Mouse (Mus musculus) liver, postnatal 0 days (tissue): Measurements from ENCODE around the gene Ube2e2. TPM values are rescaled to one million over a fixed set of nuclear protein-coding genes. Genes with fewer than 3 reads are reported as not detected.

Source experiments
- ATAC-seq: fragments of 200-750 bp; cut with Nextera tagmentation; 2 replicates; pipeline ENCODE4 v1.8.0; 2017; ENCODE audit warnings: mild to moderate bottlenecking, moderate library complexity
- DNase-seq: peaks from one replicate; pipeline ENCODE4 v3.0.0-alpha.2; 2016
- H3K27ac ChIP-seq: fragments of 300-500 bp; sonication (generic); 2 replicates; pipeline ENCODE4 v1.5.1; 2014; ENCODE audit warnings: antibody characterized with exemption, moderate library complexity, mild to moderate bottlenecking, low read depth
- H3K27me3 ChIP-seq: fragments of 300-500 bp; sonication (generic); 2 replicates; pipeline ENCODE4 v1.6.1; 2014; ENCODE audit warnings: low read length, control low read depth, mixed read lengths; ENCODE audit not compliant: insufficient read depth
- H3K36me3 ChIP-seq: fragments of 300-500 bp; sonication (generic); replicated peaks from 2 replicates; pipeline ENCODE4 v1.6.1; 2014; ENCODE audit warnings: mild to moderate bottlenecking, control low read depth, low read length, moderate library complexity, mixed read lengths; ENCODE audit not compliant: insufficient read depth
- H3K4me1 ChIP-seq: fragments of 300-500 bp; sonication (generic); 2 replicates; pipeline ENCODE4 v1.6.1; 2014; ENCODE audit warnings: antibody characterized with exemption, mild to moderate bottlenecking, control low read depth; ENCODE audit not compliant: insufficient read depth
- H3K4me2 ChIP-seq: fragments of 300-500 bp; sonication (generic); 2 replicates; pipeline ENCODE4 v1.6.1; 2014; ENCODE audit warnings: low read depth, mild to moderate bottlenecking, low read length, moderate library complexity, mixed read lengths
- H3K4me3 ChIP-seq: fragments of 300-500 bp; sonication (generic); 2 replicates; pipeline ENCODE4 v1.5.1; 2014; ENCODE audit warnings: low read depth, low read length
- H3K9ac ChIP-seq: fragments of 300-500 bp; sonication (generic); replicated peaks from 2 replicates; pipeline ENCODE4 v1.6.1; 2014; ENCODE audit warnings: mild to moderate bottlenecking, moderate library complexity
- H3K9me3 ChIP-seq: fragments of 300-500 bp; sonication (generic); 2 replicates; pipeline ENCODE4 v1.6.1; 2016; ENCODE audit warnings: mild to moderate bottlenecking, control low read depth, low read length, mixed read lengths
- CTCF ChIP-seq: sonication (generic); IDR thresholded peaks from 2 replicates; pipeline ENCODE4 v1.5.1; 2016; ENCODE audit warnings: antibody characterized with exemption, low read depth
- EP300 ChIP-seq: IDR thresholded peaks from 2 replicates; pipeline ENCODE4 v1.6.1; 2016; ENCODE audit warnings: antibody characterized with exemption, low read depth, mild to moderate bottlenecking
- WGBS: fragments of 180-500 bp; shearing (Covaris S2); extraction: QIAGEN DNeasy Blood & Tissue Kit; methylation state at CpG from one replicate; pipeline ENCODE4 v1.1.7; 2014; ENCODE audit not compliant: insufficient replicate concordance; 5-methylcytosine and 5-hydroxymethylcytosine counted together
- polyA plus RNA-seq: library from polyadenylated mRNA; unstranded; fragments of >200 nt; fragmentation: Nextera tagmentation; extraction: Ambion mirVana; gene quantifications from 2 replicates; pipeline ENCODE4 v1.2.1, GENCODE M21; 2015

The Ube2e2 gene
- polyA plus RNA-seq, 1 experiment from 2014 or later = 24.6 TPM

DNA sequence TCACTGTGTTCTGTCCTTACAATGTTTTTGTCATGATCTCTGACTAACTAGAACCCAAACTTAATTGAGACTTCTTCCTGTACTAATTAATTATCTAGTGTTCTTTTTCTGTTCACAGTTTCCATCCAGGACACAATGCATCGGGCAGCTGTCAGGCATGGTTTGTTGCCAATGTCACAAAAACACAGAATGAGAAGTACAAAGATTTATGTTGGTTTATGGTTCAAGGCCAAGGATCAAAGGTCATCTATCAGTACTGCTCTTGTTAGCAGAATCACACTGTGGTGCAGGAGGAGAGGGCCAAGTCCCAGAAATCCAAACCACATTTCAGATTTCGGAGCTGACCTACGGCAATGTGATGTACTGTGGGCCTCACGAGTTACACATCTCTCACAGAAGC is 252.4 kb downstream of the Ube2e2 start:
- no peak for ATAC-seq
- DNase-seq = no peak
- Histone ChIP-seq H3K4me3 (no peak overlapping the region), H3K27ac (no peak overlapping the region), H3K9me3 (no peaks in the 10 kb centered on the region), H3K9ac (no peak overlapping the region), H3K27me3 (no peaks in the 10 kb centered on the region), H3K36me3 (no peaks in the 10 kb centered on the region), H3K4me1 (no peaks in the 10 kb centered on the region; the same call in 1 of the 2 replicates), H3K4me2 (no peak overlapping the region)
- TF ChIP-seq CTCF = no peak
- no peak for TF ChIP-seq EP300
- WGBS = 71% methylated on average over 4 of the region's 4 CpGs

DNA sequence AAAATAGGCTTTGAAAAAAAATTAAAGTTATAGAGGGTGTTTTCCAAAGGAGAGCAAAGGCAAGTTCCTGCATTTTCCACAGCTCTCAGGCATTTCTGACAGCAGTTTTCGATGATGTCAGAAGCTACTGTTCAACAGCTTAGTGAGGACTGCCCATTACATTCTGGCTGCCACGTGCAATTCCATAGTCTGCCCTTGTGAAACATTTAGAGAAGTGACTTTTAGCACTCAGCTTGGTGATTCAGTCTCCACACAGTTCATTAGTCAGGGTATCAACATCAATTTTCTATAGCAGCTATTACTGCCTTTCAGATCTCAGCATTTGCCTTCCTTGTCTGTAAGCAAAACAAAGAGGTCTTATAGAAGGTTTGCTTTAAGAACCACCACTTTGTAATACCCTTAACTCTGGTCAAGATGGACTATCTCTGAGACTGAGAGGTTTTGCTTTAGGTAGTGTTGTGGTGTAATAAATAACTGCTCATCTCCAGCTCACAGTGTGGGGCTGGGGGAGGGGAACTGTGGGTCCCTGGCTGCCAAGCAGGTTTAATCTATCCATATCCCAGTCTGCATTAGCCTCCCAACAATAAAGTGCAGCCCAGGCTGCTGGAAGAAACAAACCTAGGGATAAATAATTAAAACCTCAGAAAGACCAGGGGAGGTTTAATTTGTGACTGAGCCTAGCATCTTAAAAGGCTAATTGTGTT is 255.2 kb downstream of the Ube2e2 start:
- TF ChIP-seq EP300 = no peak
- no peak for TF ChIP-seq CTCF
- Histone ChIP-seq H3K4me1 (no peaks in the 10 kb centered on the region; the same call in 1 of the 2 replicates), H3K27me3 (no peaks in the 10 kb centered on the region), H3K9me3 (no peaks in the 10 kb centered on the region), H3K36me3 (no peaks in the 10 kb centered on the region), H3K4me2 (no peak overlapping the region), H3K4me3 (no peak overlapping the region), H3K9ac (no peak overlapping the region), H3K27ac (no peak overlapping the region)
- DNase-seq (no peak), ATAC-seq (peak; percentile 80)
- WGBS = 60% methylated on average over 2 of the region's 2 CpGs

DNA sequence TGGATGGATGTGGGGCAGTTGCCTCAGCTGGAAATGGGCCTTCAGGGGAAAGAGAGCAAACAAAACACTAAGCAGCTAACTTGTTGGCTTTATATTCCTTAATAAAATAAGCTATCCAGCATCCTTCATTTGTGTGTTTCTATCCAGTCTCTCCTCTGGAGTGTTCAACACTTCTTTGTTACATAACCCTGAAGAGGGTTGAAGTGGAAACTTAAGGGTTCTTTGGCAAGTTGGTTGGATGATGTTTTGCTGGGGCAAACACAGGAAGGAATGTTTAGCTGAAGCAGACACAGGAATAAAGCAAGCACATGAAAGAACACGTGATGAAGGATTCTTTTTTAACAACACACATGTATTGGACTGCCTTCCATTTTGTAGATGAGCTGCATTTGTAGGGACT is 256.3 kb downstream of the Ube2e2 start:
- no peak overlapping the region for H3K9ac ChIP-seq
- no peak overlapping the region for H3K4me2 ChIP-seq
- no peak for DNase-seq
- H3K27me3 ChIP-seq = no peaks in the 10 kb centered on the region
- no peak for ATAC-seq
- no peak overlapping the region for H3K27ac ChIP-seq
- H3K4me3 ChIP-seq = no peak overlapping the region
- TF ChIP-seq EP300 (no peak), CTCF (no peak)
- no peaks in the 10 kb centered on the region; the same call in 1 of the 2 replicates for H3K4me1 ChIP-seq
- 62% methylated on average over 1 of the region's 1 CpGs for WGBS
- H3K9me3 ChIP-seq = no peaks in the 10 kb centered on the region
- H3K36me3 ChIP-seq = no peaks in the 10 kb centered on the region

DNA sequence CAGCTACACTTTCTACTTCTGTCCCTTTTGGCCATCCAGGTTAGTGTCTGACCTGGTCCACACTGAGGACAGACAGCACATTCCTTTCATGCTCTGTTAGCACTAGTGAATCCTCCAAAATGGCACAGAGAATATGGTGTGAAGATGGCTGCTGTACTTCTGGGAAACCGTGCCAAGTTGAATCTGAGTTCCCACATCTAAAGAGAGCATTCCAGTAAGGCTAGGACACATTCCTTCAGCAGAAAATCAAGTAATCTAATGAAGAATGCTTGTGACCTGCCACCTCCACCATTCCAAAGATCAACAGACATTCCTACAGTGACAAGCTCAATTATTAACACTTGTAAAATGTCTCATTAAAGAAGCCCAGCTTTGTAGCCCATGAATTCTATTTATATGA is 265.9 kb downstream of the Ube2e2 start:
- Histone ChIP-seq H3K4me1 (no peaks in the 10 kb centered on the region), H3K27ac (no peak overlapping the region), H3K4me3 (no peak overlapping the region), H3K36me3 (no peaks in the 10 kb centered on the region), H3K4me2 (no peak overlapping the region), H3K9ac (no peak overlapping the region), H3K9me3 (no peaks in the 10 kb centered on the region), H3K27me3 (no peaks in the 10 kb centered on the region)
- WGBS = 53% methylated on average over 1 of the region's 1 CpGs
- no peak for DNase-seq
- no peak for ATAC-seq
- TF ChIP-seq EP300 (no peak), CTCF (no peak)

DNA sequence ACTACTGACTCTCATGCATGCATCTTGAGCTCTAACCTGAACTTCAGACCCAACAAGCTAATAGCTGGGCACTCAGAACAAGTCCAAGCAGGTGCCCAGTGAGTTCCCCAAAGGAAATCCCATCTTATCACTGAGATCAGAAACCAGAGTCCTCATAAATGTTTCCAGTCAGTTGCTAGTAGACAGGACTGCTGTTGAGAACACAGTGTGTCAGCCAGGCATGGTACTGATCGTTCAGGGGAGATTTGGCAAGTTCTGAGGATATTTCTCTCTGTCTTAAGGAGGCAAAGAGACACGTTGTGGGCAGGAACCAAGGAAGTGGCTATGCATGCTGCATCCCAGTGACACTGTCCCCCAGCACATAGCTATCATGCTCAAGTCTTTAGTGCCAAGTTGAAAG is 275.5 kb downstream of the Ube2e2 start:
- WGBS = 51% methylated on average over 2 of the region's 2 CpGs
- TF ChIP-seq CTCF (no peak), EP300 (no peak)
- DNase-seq = no peak
- Histone ChIP-seq H3K27me3 (no peaks in the 10 kb centered on the region), H3K9ac (no peak overlapping the region), H3K4me1 (no peaks in the 10 kb centered on the region), H3K4me2 (no peak overlapping the region), H3K27ac (no peak overlapping the region), H3K36me3 (no peaks in the 10 kb centered on the region), H3K4me3 (no peak overlapping the region), H3K9me3 (no peaks in the 10 kb centered on the region)
- no peak for ATAC-seq

DNA sequence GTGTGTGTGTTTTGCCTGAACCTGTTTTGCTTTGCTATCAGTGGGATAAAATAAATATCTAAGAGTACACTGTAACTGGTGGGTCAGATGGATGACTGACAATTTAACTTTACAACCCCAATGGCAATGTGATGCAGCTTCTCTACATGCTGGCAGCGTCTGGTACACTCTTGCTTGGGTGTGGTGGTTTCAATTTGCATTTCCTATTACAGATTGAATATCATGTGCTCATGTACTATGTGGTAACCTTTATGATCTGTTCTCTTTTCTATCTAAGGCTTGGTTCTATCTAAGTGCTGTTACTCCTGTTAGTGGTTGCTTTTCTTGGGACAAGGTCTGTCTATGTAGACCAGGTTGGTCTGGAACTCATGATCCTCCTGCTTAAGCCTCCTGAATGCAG is 292.1 kb downstream of the Ube2e2 start:
- DNase-seq = no peak
- TF ChIP-seq EP300 (no peak), CTCF (no peak)
- 70% methylated on average over 1 of the region's 1 CpGs for WGBS
- ATAC-seq = no peak
- Histone ChIP-seq H3K4me1 (no peaks in the 10 kb centered on the region), H3K9me3 (no peaks in the 10 kb centered on the region), H3K36me3 (no peaks in the 10 kb centered on the region), H3K4me3 (no peak overlapping the region), H3K27me3 (no peaks in the 10 kb centered on the region), H3K9ac (no peak overlapping the region), H3K27ac (no peak overlapping the region), H3K4me2 (no peak overlapping the region)
